Mouse (Mus musculus): ENCODE data around the gene Ttc39b. TPM values are rescaled to one million over a fixed set of nuclear protein-coding genes. Genes with fewer than 3 reads are reported as not detected.

Gene Ttc39b
- polyA plus RNA-seq, 1 experiment from 2014 or later: 5.6 TPM

DNA sequence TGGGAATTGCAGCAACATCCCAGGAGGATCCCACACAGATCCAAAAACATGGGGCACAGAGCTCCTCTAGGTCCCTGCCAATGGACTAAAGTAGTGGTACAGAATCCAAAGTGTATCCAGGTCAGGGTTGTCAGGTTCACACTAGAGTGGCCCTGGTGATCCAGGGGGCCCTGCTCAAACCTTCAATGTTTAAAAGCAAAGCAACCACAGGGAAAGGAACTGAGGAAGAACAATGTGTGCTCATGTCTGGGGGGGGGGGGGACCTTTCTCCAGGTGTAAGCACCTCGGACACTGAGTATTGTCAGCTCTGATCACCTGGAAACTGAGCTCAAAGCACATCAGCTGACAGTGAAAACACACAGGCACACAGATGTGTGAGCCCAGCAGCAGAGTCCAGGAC is 108.3 kb downstream of the Ttc39b start:
- Histone ChIP-seq H3K4me1 (0 out of 2 replicates have a peak, but pooled peaks cover 8% of the 10 kb centered on the region), H3K36me3 (replicated peaks) (no peaks in the 10 kb centered on the region), H3K27me3 (replicated peaks) (no peaks in the 10 kb centered on the region), H3K27ac (no peak overlapping the region), H3K4me2 (no peak overlapping the region), H3K9me3 (no peaks in the 10 kb centered on the region), H3K9ac (no peak overlapping the region), H3K4me3 (no peak overlapping the region)
- ATAC-seq (replicated peaks): 0 out of 2 replicates have a peak, but pooled peaks have one; percentile 28
- 75% methylated on average over 1 of the region's 1 CpGs for WGBS

DNA sequence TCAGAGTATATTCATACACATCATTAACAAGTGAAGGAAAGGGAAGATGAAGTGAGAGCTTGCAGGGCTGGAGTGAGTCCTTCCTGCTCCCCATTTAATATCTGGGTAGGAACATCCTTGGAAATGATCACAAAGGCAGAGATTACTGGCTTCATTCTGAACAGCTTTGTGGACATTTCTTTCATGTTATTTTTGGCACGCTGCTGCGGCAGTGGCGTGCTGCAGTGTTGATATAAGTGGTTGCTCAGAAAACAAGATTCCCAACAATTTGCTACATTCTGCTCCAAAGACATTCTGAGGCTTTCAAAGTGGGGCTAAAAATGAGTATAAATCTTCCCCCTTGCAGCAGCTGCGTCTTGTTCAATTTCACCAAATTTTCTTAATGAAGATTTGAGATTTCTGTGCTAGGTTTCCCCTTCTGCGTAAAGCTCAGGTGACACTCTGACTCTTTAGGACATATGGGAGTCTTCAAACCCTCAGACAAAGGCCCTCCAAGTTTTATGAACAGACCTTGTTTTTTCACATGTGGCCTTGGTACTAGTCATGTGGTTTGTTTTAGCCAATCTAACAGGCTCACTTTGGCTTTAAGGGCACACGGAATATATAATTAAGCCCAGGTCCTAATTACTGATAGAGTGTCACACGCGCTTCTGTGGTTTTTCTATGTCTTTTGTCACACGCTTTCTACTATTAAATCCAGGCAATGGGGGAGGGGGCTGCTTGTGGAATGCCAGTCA is 109.1 kb downstream of the Ttc39b start:
- H3K4me2 ChIP-seq: no peak overlapping the region
- no peaks in the 10 kb centered on the region for H3K9me3 ChIP-seq
- ATAC-seq (replicated peaks): no peak; the same call in 1 of the 2 replicates
- H3K9ac ChIP-seq: no peak overlapping the region
- H3K4me3 ChIP-seq: no peak overlapping the region
- H3K27ac ChIP-seq: 0 out of 2 replicates have a peak overlapping the region, but pooled peaks have one; percentile 34
- H3K27me3 ChIP-seq (replicated peaks): no peaks in the 10 kb centered on the region
- 59% methylated on average over 9 of the region's 9 CpGs for WGBS
- H3K4me1 ChIP-seq: 0 out of 2 replicates have a peak, but pooled peaks cover 8% of the 10 kb centered on the region
- no peaks in the 10 kb centered on the region for H3K36me3 ChIP-seq (replicated peaks)

DNA sequence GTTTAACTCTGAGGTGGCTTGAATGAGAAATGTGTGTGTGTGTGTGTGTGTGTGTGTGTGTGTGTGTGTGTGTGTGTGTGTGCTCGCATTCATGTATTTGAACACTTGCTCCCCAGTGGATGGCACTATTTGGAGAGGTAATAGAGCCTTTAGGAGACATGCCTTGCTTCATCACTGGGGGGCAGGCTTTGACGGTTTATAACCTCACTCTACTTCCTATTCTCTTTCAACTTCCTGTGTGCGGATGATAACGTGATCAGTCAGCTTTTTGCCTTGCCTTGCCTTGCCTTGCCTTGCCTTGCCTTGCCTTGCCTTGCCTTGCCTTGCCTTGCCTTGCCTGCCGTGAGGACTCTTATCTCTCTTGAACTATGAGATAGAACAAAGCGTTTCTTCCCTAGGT is 110.3 kb downstream of the Ttc39b start:
- Histone ChIP-seq H3K4me2 (no peak overlapping the region), H3K9ac (no peak overlapping the region), H3K27ac (no peak overlapping the region), H3K9me3 (no peaks in the 10 kb centered on the region), H3K4me1 (0 out of 2 replicates have a peak, but pooled peaks cover 8% of the 10 kb centered on the region), H3K4me3 (no peak overlapping the region), H3K36me3 (replicated peaks) (no peaks in the 10 kb centered on the region), H3K27me3 (replicated peaks) (no peaks in the 10 kb centered on the region)
- 88% methylated on average over 6 of the region's 6 CpGs for WGBS
- ATAC-seq (replicated peaks): no peak

DNA sequence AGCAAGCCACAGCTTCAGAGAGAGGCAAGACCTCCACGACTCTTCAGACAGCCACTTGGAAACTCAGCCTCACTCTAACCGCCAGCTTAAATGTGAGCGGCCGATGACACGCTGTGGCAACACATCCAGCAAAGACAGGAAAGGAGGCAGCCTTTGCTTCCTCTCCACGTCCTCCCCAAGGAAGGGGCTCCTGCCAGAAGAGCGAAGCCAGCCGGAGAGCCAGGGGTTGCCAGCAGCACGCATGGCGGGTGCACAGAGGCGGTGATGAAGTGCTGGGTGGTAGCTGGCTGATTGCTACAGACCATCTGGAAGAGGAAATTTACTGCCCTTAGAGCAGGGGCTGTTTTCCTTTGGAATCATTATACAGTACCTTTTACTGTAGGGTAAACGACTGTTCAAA is 112.3 kb downstream of the Ttc39b start:
- Histone ChIP-seq H3K4me2 (no peak overlapping the region), H3K27ac (no peak overlapping the region), H3K4me3 (no peak overlapping the region), H3K36me3 (replicated peaks) (no peaks in the 10 kb centered on the region), H3K9me3 (no peaks in the 10 kb centered on the region), H3K9ac (no peak overlapping the region), H3K27me3 (replicated peaks) (no peaks in the 10 kb centered on the region), H3K4me1 (peaks cover 21% of the 10 kb centered on the region)
- 75% methylated on average over 12 of the region's 12 CpGs for WGBS
- no peak for ATAC-seq (replicated peaks)

DNA sequence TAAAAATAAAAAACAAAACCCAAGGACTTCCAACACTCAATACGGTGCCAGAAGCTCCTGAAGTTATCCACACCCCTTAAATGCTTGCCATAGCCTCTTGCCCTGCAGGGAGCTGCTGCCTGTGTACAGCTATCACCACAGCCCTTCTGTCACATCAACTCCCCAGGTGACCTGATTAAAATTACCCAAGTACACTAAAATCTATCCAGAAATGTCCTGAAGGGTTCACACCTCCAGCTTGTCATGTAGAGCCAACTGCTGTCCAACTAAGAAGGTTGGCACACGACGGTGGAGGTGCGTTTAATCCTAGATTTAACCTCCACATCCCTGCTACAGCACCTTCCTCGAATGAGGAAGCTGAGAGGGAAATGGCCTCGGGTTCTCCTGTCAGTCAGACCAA is 113.6 kb downstream of the Ttc39b start:
- Histone ChIP-seq H3K9me3 (no peaks in the 10 kb centered on the region), H3K4me2 (no peak overlapping the region), H3K36me3 (replicated peaks) (no peaks in the 10 kb centered on the region), H3K4me1 (peaks cover 24% of the 10 kb centered on the region), H3K4me3 (no peak overlapping the region), H3K27ac (no peak overlapping the region), H3K9ac (no peak overlapping the region), H3K27me3 (replicated peaks) (no peaks in the 10 kb centered on the region)
- 84% methylated on average over 6 of the region's 6 CpGs for WGBS
- no peak for ATAC-seq (replicated peaks)

DNA sequence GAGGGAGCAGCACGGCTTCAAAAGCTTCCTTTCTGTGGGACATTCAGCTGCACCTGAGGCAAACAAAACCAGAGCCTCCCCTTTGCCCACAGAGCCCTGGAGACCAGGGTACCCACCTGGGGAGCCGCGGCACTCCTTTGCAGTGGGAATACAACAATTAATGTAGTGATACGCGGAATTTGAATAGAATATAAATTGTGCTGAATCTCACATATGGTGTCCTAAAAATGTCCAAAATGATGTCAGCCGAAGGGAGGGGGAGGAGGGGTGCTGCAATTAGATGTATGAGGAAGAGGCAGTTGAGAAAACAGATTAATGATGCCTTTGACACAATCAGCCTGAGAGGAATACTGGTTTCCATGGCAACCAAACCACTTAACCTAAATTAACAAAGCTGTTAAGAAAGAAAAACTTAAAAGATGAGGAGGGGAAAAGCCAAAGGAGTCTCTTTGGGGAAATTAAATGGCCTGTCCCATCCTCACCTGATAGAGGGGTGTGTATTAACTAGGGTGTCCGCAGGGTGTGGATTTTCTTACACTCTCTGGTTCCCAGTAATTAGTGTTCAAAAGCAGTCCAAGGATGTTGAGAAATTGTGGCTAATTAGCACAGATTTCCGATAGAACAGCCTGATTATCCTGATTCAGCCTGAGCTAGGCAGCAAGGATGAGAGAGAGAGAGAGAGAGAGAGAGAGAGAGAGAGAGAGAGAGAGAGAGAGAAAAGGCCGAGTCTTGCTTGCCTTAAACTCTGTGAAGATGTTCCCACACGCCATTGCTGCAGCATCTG is 117.1 kb downstream of the Ttc39b start:
- Histone ChIP-seq H3K4me1 (peaks cover 16% of the 10 kb centered on the region), H3K9ac (no peak overlapping the region), H3K36me3 (replicated peaks) (no peaks in the 10 kb centered on the region), H3K9me3 (no peaks in the 10 kb centered on the region), H3K27ac (peak overlapping the region; percentile 59), H3K4me2 (no peak overlapping the region), H3K27me3 (replicated peaks) (no peaks in the 10 kb centered on the region), H3K4me3 (no peak overlapping the region)
- WGBS: 38% methylated on average over 10 of the region's 10 CpGs
- ATAC-seq (replicated peaks): peak; percentile 85

DNA sequence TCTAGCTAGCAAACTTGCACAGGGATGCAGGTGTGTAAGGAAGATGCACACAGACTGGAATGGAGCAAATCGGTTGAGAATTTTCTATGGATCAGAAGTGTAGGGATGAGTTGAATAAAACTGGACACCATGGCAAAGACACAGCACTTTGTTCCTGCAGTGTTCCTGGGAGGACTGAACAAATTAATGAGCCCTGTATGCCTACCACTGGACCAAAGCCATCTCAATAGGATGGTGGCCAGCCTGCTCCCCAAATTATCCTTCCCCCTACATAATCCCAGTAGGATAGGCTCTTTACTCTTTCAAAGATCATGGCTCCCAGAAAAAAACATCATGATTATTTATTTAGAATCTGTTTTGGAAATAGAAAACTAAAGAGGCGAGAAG is 117.6 kb downstream of the Ttc39b start:
- peaks cover 16% of the 10 kb centered on the region for H3K4me1 ChIP-seq
- no peaks in the 10 kb centered on the region for H3K27me3 ChIP-seq (replicated peaks)
- H3K9ac ChIP-seq: no peak overlapping the region
- peak overlapping the region; percentile 59 for H3K27ac ChIP-seq
- H3K9me3 ChIP-seq: no peaks in the 10 kb centered on the region
- no peaks in the 10 kb centered on the region for H3K36me3 ChIP-seq (replicated peaks)
- WGBS: 56% methylated on average over 2 of the region's 2 CpGs
- ATAC-seq (replicated peaks): no peak
- H3K4me3 ChIP-seq: no peak overlapping the region
- H3K4me2 ChIP-seq: no peak overlapping the region

DNA sequence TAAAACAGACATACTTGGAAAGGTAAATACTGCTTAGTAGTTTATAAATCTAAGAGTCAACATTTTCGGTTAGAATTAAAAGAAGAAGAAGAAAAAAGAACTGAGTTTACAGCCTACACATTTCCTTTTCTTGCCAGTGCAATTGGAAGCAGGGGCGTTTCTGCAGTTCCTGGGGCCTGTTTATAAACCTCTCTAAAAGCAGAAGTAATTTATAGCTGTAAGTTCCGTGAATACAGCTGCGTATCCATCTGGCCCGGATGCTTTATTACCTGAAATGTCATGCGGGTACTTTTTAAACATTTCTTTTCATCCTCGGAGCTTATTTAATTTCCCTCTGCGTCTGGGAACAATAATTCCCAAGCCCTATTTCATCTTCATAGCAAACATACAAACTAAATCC is 124.7 kb downstream of the Ttc39b start:
- Histone ChIP-seq H3K9me3 (no peaks in the 10 kb centered on the region), H3K27ac (no peak overlapping the region), H3K4me2 (no peak overlapping the region), H3K27me3 (replicated peaks) (no peaks in the 10 kb centered on the region), H3K9ac (no peak overlapping the region), H3K4me3 (no peak overlapping the region), H3K4me1 (no peaks in the 10 kb centered on the region), H3K36me3 (replicated peaks) (no peaks in the 10 kb centered on the region)
- WGBS: 67% methylated on average over 8 of the region's 8 CpGs
- ATAC-seq (replicated peaks): no peak

DNA sequence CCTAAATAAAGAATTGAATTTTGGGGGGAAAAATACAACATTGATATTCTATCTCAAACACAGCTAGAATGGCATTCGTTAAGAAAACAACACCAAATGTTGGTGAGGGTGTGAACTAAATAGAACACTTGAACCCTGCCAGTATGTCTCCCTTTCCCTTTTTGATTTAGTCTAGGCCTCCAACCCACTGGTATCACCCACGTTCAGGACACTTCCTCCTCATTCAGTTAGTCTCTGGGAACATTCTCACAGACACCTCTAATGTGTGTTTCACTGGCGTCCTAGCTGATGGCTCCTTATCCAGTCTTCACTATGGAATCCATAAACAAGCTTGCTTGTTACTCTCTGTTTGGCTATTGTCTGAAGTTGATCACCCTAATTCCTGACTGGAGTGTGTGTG is 125.9 kb downstream of the Ttc39b start:
- 83% methylated on average over 3 of the region's 3 CpGs for WGBS
- Histone ChIP-seq H3K9me3 (no peaks in the 10 kb centered on the region), H3K4me1 (no peaks in the 10 kb centered on the region), H3K27ac (no peak overlapping the region), H3K4me3 (no peak overlapping the region), H3K9ac (no peak overlapping the region), H3K4me2 (no peak overlapping the region), H3K27me3 (replicated peaks) (no peaks in the 10 kb centered on the region), H3K36me3 (replicated peaks) (no peaks in the 10 kb centered on the region)
- no peak for ATAC-seq (replicated peaks)

DNA sequence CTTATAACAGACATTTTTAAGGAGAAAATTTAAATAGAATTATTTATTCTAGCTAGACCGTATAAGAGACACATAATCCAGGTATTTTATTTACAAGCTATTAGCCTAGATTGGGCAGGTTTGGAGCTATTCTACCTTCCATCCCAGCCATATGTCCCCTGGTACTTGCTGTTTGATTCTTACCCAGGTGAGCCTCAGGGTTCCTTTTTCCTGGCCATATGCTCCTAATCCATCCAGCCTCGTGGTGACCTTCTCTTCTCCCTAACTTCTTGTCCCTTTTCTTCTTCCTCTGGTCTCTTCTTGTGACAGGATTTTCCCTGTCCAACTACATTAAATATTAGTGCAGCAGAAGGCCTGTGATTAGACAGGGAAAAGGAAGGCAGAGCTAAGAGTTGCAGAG is 134.3 kb downstream of the Ttc39b start:
- Histone ChIP-seq H3K4me1 (no peaks in the 10 kb centered on the region), H3K9me3 (no peaks in the 10 kb centered on the region), H3K4me2 (no peak overlapping the region), H3K27me3 (replicated peaks) (no peaks in the 10 kb centered on the region), H3K36me3 (replicated peaks) (no peaks in the 10 kb centered on the region), H3K4me3 (no peak overlapping the region), H3K27ac (no peak overlapping the region), H3K9ac (no peak overlapping the region)
- ATAC-seq (replicated peaks): no peak
- WGBS: 83% methylated on average over 2 of the region's 2 CpGs

DNA sequence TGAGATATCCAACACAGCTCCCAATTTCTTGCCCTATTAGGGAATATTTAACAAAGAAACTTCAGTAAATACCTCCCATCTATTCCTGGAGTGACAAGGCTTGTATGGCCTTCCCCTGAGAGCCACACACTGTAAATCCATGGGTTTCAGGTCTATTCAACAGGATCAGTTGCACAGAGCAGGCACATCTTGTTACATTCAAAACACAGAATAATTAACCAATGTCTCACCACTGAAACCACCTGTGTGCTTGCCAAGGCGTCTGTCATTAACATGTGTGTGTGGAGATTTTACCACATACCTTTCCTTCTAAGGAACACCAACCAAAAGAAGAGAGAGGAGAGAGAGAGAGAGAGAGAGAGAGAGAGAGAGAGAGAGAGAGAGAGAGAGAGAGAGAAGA is 136.7 kb downstream of the Ttc39b start:
- WGBS: 72% methylated on average over 1 of the region's 1 CpGs
- no peak overlapping the region for H3K9ac ChIP-seq
- H3K36me3 ChIP-seq (replicated peaks): no peaks in the 10 kb centered on the region
- H3K4me3 ChIP-seq: no peak overlapping the region
- peaks cover 5% of the 10 kb centered on the region for H3K4me1 ChIP-seq
- ATAC-seq (replicated peaks): no peak
- H3K27me3 ChIP-seq (replicated peaks): no peaks in the 10 kb centered on the region
- no peaks in the 10 kb centered on the region for H3K9me3 ChIP-seq
- no peak overlapping the region for H3K27ac ChIP-seq
- H3K4me2 ChIP-seq: no peak overlapping the region

DNA sequence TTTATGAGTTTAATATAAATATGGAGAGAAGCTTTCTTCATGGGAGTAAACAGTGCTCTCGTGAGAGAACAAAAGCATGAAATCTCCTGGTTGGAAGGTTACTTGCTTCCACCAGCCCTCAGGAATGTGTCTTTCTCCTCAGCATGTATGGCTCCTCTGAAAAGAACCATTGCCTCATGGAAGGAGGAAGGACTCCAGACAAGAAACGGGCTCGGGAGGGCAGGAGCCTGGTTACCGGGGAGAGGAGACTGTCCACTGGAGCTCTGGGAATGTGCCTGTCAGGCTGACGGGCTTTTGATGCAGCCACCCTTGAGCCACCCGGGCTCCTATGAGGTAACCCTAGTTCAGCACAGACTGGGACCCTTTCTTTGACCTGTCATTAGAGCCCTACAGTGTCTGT is 137.6 kb downstream of the Ttc39b start:
- peaks cover 5% of the 10 kb centered on the region for H3K4me1 ChIP-seq
- 32% methylated on average over 6 of the region's 6 CpGs for WGBS
- no peaks in the 10 kb centered on the region for H3K9me3 ChIP-seq
- H3K27ac ChIP-seq: no peak overlapping the region
- H3K36me3 ChIP-seq (replicated peaks): no peaks in the 10 kb centered on the region
- H3K4me3 ChIP-seq: no peak overlapping the region
- no peak overlapping the region for H3K4me2 ChIP-seq
- no peaks in the 10 kb centered on the region for H3K27me3 ChIP-seq (replicated peaks)
- no peak for ATAC-seq (replicated peaks)
- no peak overlapping the region for H3K9ac ChIP-seq

All from midbrain, embryonic 15.5 days (tissue).